Mouse (Mus musculus): Measurements from ENCODE around the gene Vmn2r33. TPM values are rescaled to one million over a fixed set of nuclear protein-coding genes. Genes with fewer than 3 reads are reported as not detected.
"Not testable (repeated sequence)": the region's sequence is repeated elsewhere in the genome, so short reads cannot be mapped to it uniquely, and the experiment has no call there.

Vmn2r33 gene
- total RNA-seq (2015) (not detected in 2 replicates), total RNA-seq (2017) (not detected in 2 replicates)

DNA sequence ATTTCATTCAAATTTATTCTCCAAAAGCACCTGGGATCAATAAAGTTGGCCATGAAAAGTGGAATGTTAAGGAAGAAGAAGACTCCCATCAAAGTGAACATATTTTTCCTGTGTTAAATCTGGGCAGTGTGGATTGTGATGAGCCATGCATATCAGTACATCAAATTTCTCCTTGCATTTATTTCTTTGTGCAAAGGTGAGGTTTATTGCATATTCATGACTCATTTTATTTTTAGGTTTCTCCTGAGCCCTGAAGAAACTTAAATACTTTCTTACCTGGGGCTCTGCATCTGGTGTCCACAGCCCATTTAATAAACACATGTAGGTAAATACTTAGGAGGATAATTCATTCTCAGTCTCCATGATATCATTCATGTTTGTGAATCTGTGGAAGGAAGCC, at the start of gene Vmn2r33:
Gene Vmn2r33 (minus strand): TSS at position 101 of the 400 bp plus-strand sequence.
- not testable (repeated sequence) for ATAC-seq (replicated peaks; ENCODE audit: poor library complexity)

Other genes with a start within 250 kb of the Vmn2r33 start
- gene Vmn2r30, start 229.2 kb downstream of the Vmn2r33 start, total RNA-seq (2015) = 0.12 TPM in 1 of 2 replicates, not detected in the other
- gene Vmn2r30, start 229.2 kb downstream of the Vmn2r33 start, total RNA-seq (2017) = not detected in 2 replicates
- gene Gm45783, start 192.2 kb downstream of the Vmn2r33 start, total RNA-seq (2015) = not detected in 2 replicates
- not detected in 2 replicates for gene Gm45783, start 192.2 kb downstream of the Vmn2r33 start, total RNA-seq (2017)
- gene Vmn2r31, start 167.1 kb downstream of the Vmn2r33 start, total RNA-seq (2015) = not detected in 2 replicates
- gene Vmn2r31, start 167.1 kb downstream of the Vmn2r33 start, total RNA-seq (2017) = not detected in 2 replicates
- gene Vmn2r32, start 86.8 kb downstream of the Vmn2r33 start, total RNA-seq (2015) = not detected in 2 replicates
- gene Vmn2r32, start 86.8 kb downstream of the Vmn2r33 start, total RNA-seq (2017) = not detected in 2 replicates
- not detected in 2 replicates for gene Vmn2r34, start 122.7 kb upstream of the Vmn2r33 start, total RNA-seq (2015)
- not detected in 2 replicates for gene Vmn2r34, start 122.7 kb upstream of the Vmn2r33 start, total RNA-seq (2017)

All from megakaryocyte progenitor cell, adult 5-6 weeks (primary cell).